Mouse (Mus musculus) myocyte (in vitro differentiated cells): Measurements from ENCODE around the gene Rab20. TPM values are rescaled to one million over a fixed set of nuclear protein-coding genes. Genes with fewer than 3 reads are reported as not detected.
A peak's percentile ranks its signal among the peaks of the same experiment; 100 is the strongest.

ENCODE experiments used
- H3K27me3 ChIP-seq: one replicate; pipeline ENCODE4 v1.6.1; 2011; ENCODE audit not compliant: control insufficient read depth, insufficient read depth, insufficient read length
- H3K36me3 ChIP-seq: one replicate; pipeline ENCODE4 v1.6.1; 2011; ENCODE audit not compliant: control insufficient read depth, insufficient read depth
- H3K4me2 ChIP-seq: one replicate; pipeline ENCODE4 v1.6.1; 2011; ENCODE audit warnings: low read depth, control low read depth
- H3K4me3 ChIP-seq: one replicate; pipeline ENCODE4 v1.5.1; 2011; ENCODE audit warnings: mild to moderate bottlenecking, control low read depth, moderate library complexity
- H3K79me2 ChIP-seq: one replicate; pipeline ENCODE4 v1.6.1; 2011; ENCODE audit not compliant: control insufficient read depth, insufficient read depth
- H3ac ChIP-seq: one replicate; pipeline ENCODE4 v1.6.1; 2011; ENCODE audit not compliant: control insufficient read depth, insufficient read length
- CEBPB ChIP-seq: IDR thresholded peaks from 2 replicates; pipeline ENCODE4 v1.6.1; 2011; ENCODE audit warnings: mild to moderate bottlenecking, moderate library complexity; ENCODE audit not compliant: poor library complexity, insufficient read depth, severe bottlenecking
- E2F4 ChIP-seq: IDR thresholded peaks from one replicate; pipeline ENCODE4 v1.6.1; 2011; ENCODE audit warnings: mild to moderate bottlenecking, control low read depth, moderate library complexity; ENCODE audit not compliant: insufficient read depth
- MAX ChIP-seq: IDR thresholded peaks from one replicate; pipeline ENCODE4 v1.6.1; 2011; ENCODE audit warnings: low read depth, mild to moderate bottlenecking, control low read depth
- MYOD1 ChIP-seq, 3 experiments: IDR thresholded peaks; one replicate each; pipeline ENCODE4 v1.6.1; 2011; ENCODE audit warnings: control low read depth in 2 of 3, low read depth in 2 of 3, mild to moderate bottlenecking in 2 of 3, moderate library complexity in 1 of 3; ENCODE audit not compliant: insufficient read length in 2 of 3, control insufficient read depth in 1 of 3
- MYOG ChIP-seq, 3 experiments: IDR thresholded peaks; one replicate each; pipeline ENCODE4 v1.6.1; 2011; ENCODE audit warnings: control low read depth in 2 of 3, low read depth in 2 of 3, mild to moderate bottlenecking in 2 of 3; ENCODE audit not compliant: insufficient read length in 2 of 3, control insufficient read depth in 1 of 3, insufficient read depth in 1 of 3
- POLR2A ChIP-seq: IDR thresholded peaks from one replicate; pipeline ENCODE4 v1.6.1; 2011; ENCODE audit warnings: low read depth, mild to moderate bottlenecking, control low read depth, moderate library complexity; ENCODE audit not compliant: insufficient read length
- POLR2AphosphoS2 ChIP-seq: IDR thresholded peaks from one replicate; pipeline ENCODE4 v1.6.1; 2011; ENCODE audit warnings: low read depth, control low read depth; ENCODE audit not compliant: insufficient read length
- REST ChIP-seq: IDR thresholded peaks from one replicate; pipeline ENCODE4 v1.6.1; 2011; ENCODE audit warnings: mild to moderate bottlenecking, control low read depth, moderate library complexity; ENCODE audit not compliant: insufficient read depth, insufficient read length
- SRF ChIP-seq: IDR thresholded peaks from one replicate; pipeline ENCODE4 v1.6.1; 2011; ENCODE audit warnings: low read depth; ENCODE audit not compliant: control insufficient read depth, insufficient read length
- TCF12 ChIP-seq: IDR thresholded peaks from one replicate; pipeline ENCODE4 v1.6.1; 2011; ENCODE audit warnings: mild to moderate bottlenecking, control low read depth; ENCODE audit not compliant: poor library complexity, insufficient read depth, severe bottlenecking
- TCF3 ChIP-seq: IDR thresholded peaks from one replicate; pipeline ENCODE4 v1.6.1; 2011; ENCODE audit warnings: low read depth, control low read depth; ENCODE audit not compliant: insufficient read length
- USF1 ChIP-seq: IDR thresholded peaks from one replicate; pipeline ENCODE4 v1.6.1; 2011; ENCODE audit warnings: low read depth, mild to moderate bottlenecking, control low read depth, moderate library complexity
- polyA plus RNA-seq: library from polyadenylated mRNA; unstranded; fragments of >200 nt; fragmentation: generic; extraction: Trizol; gene quantifications from one replicate; pipeline ENCODE4 v1.2.1, GENCODE M21; 2012; ENCODE audit warnings: missing spikeins

The Rab20 gene
- polyA plus RNA-seq, result 1.2 TPM

GRCm38 (mm10) chr8:11477811-11478761 is at the start of gene Rab20:
Gene Rab20 (minus strand): TSS chr8:11478710.
- no peaks in the 10 kb centered on the region for H3K79me2 ChIP-seq
- peak; percentile 65 for TF ChIP-seq USF1
- no peak for TF ChIP-seq CEBPB
- H3K4me3 ChIP-seq, result peak within 1 kb of the TSS; percentile 25
- no peaks in the 10 kb centered on the region for H3K36me3 ChIP-seq
- peak within 1 kb of the TSS; percentile 93 for H3K4me2 ChIP-seq
- H3ac ChIP-seq, result no peak within 1 kb of the TSS
- H3K27me3 ChIP-seq, result peaks cover 6% of the 10 kb centered on the region

- H3K36me3 ChIP-seq, result peaks cover 7% of the 10 kb centered on the region
- no peak for TF ChIP-seq REST
- TF ChIP-seq MYOG (IDR thresholded peaks at IDR 0.05; ENCODE audit: control insufficient read depth in 1 of 3, insufficient read depth in 1 of 3, insufficient read length in 2 of 3, low read depth in 2 of 3), result no peak
- no peak for TF ChIP-seq POLR2AphosphoS2
- no peak for TF ChIP-seq CEBPB
- no peak for TF ChIP-seq MAX
- no peak for TF ChIP-seq TCF12
- TF ChIP-seq USF1, result no peak
- TF ChIP-seq POLR2A, result no peak
- TF ChIP-seq E2F4, result no peak
- no peak for TF ChIP-seq TCF3
- no peak for TF ChIP-seq SRF
- TF ChIP-seq MYOD1 (IDR thresholded peaks at IDR 0.05; ENCODE audit: control insufficient read depth in 1 of 3, insufficient read length in 2 of 3, low read depth in 2 of 3), result no peak
Measured at GRCm38 (mm10) chr8:11523331-11523730, 44.8 kb upstream of the Rab20 start.

DNA sequence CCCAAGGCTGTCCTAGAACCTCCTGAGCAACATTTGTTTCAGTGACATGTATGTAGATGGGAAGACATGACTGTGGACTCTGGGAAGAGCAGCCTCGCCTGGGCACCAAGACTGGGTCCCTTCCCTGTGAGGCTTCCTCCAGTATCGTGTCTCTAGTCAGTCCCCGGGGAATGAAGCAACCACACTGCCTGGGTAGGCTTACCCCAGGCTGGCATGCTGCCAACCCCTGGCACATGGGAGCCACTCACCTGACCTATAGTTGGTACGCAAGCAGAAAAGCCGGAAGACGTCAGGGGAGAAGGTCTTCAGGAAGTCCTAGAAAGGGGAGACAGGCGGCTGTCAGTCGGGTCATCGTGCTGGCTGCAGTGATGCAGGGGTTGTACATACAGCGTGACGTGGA is 40.2 kb upstream of the Rab20 start:
- Histone ChIP-seq H3K36me3 (peaks cover 10% of the 10 kb centered on the region), H3K4me3 (no peak overlapping the region), H3K27me3 (no peaks in the 10 kb centered on the region), H3K79me2 (no peaks in the 10 kb centered on the region), H3ac (no peak overlapping the region), H3K4me2 (no peak overlapping the region)
- TF ChIP-seq MYOD1 (IDR thresholded peaks at IDR 0.05; ENCODE audit: control insufficient read depth in 1 of 3, insufficient read length in 2 of 3, low read depth in 2 of 3), result no peak
- no peak for TF ChIP-seq POLR2AphosphoS2
- TF ChIP-seq USF1, result no peak
- TF ChIP-seq POLR2A, result no peak
- no peak for TF ChIP-seq MYOG (IDR thresholded peaks at IDR 0.05; ENCODE audit: control insufficient read depth in 1 of 3, insufficient read depth in 1 of 3, insufficient read length in 2 of 3, low read depth in 2 of 3)
- no peak for TF ChIP-seq E2F4
- no peak for TF ChIP-seq REST
- TF ChIP-seq SRF, result no peak
- TF ChIP-seq CEBPB, result no peak
- TF ChIP-seq TCF3, result no peak

More at GRCm38 (mm10) chr8:11523331-11523730, 44.8 kb upstream of the Rab20 start:
- Histone ChIP-seq H3K4me3 (no peak overlapping the region), H3ac (no peak overlapping the region), H3K27me3 (no peaks in the 10 kb centered on the region), H3K79me2 (no peaks in the 10 kb centered on the region), H3K4me2 (no peak overlapping the region)

DNA sequence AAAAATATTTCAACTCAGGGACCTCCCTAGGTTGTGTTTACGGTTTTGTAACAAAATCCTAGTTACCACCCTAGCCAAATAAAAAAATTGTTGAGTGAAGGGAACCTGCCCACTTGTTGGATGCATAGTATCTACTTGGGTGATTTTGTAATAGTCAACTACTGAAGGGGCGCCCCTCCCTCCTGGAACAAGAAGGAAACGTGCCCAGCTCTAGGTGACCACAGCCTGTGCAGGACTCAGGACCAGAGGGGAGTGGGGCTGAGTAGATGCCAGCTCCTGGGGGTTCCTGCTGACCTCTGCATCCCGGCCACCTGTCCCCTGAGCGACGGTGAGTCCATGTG is 39.5 kb upstream of the Rab20 start:
- no peaks in the 10 kb centered on the region for H3K79me2 ChIP-seq
- H3K36me3 ChIP-seq, result peaks cover 10% of the 10 kb centered on the region
- H3K27me3 ChIP-seq, result no peaks in the 10 kb centered on the region
- H3K4me3 ChIP-seq, result no peak overlapping the region
- H3K4me2 ChIP-seq, result no peak overlapping the region
- no peak for TF ChIP-seq USF1
- no peak for TF ChIP-seq SRF
- TF ChIP-seq E2F4, result no peak
- TF ChIP-seq CEBPB, result no peak
- TF ChIP-seq POLR2AphosphoS2, result no peak
- TF ChIP-seq REST, result no peak
- TF ChIP-seq MYOG (IDR thresholded peaks at IDR 0.05; ENCODE audit: control insufficient read depth in 1 of 3, insufficient read depth in 1 of 3, insufficient read length in 2 of 3, low read depth in 2 of 3), result no peak
- TF ChIP-seq MYOD1 (IDR thresholded peaks at IDR 0.05; ENCODE audit: control insufficient read depth in 1 of 3, insufficient read length in 2 of 3, low read depth in 2 of 3), result no peak
- TF ChIP-seq MAX, result no peak
- no peak for TF ChIP-seq TCF12
- no peak for TF ChIP-seq TCF3
- TF ChIP-seq POLR2A, result no peak
- H3ac ChIP-seq, result no peak overlapping the region
